Mouse (Mus musculus): ENCODE measurements around the gene Ptk6. TPM values are rescaled to one million over a fixed set of nuclear protein-coding genes. Genes with fewer than 3 reads are reported as not detected.

Ptk6 gene
- total and polyA plus RNA-seq, 3 experiments, result not detected

DNA sequence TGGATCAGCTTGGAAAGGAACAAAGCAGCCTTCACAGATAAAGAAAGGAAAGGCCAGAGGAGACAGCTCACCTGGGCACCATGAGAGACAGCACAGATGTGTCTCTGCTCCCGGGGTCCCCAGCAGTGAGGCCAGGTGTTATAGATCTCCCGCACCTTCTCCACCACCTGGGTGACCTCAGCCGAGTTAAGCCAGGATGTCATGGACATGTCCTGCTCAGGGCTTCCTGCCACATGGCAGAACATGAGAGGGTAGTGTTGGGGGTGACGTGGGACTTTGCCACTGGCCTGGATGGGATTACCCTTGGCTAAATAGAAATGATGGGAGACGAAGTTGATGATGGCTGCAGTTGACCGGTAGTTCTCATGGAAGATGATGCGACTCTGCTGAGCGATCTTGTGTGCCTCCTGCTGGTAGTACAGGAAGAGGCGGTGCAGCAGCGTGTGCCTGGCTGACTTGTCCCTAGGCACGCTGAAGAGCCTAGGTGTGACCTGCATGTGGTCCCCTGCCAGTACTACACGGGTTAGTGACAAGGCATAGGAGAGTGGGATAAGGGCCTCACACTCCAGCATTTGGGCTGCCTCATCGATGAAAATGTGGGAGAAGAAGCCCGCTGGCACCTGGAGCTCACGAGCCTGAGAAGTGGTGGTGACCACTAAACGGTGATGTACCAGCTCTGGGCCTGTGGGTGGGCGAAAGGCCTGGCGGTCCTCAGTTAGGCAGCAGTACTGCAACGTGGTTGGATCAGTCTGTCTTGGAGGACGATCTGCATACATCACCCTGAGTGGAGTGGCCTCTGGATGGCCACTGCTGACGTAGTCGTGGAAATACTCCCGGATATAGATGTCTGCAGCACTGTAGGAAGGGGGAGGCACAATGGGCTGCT lies 33.3 kb upstream of the Ptk6 start:
- Histone ChIP-seq H3K9ac (ENCODE audit: control insufficient read depth, low read depth, low read length, poor library complexity, severe bottlenecking) (no peak overlapping the region), H3K4me1 (ENCODE audit: control insufficient read depth in 1 of 2, insufficient read depth in 2 of 2, low read length in 2 of 2) (peaks cover 0 to 1% of the 10 kb centered on the region in 2 experiments; a peak in 2 of 4 replicates), H3K27me3 (ENCODE audit: control insufficient read depth in 1 of 2, insufficient read depth in 2 of 2, low read length in 2 of 2) (no peaks in the 10 kb centered on the region), H3K27ac (ENCODE audit: control insufficient read depth, low read depth, low read length) (no peak overlapping the region), H3K36me3 (ENCODE audit: control insufficient read depth in 1 of 2, insufficient read depth in 2 of 2, low read length in 2 of 2) (no peaks in the 10 kb centered on the region; a peak in 1 of 4 replicates), H3K79me2 (ENCODE audit: control insufficient read depth, insufficient read depth, low read length, poor library complexity) (no peaks in the 10 kb centered on the region), H3K4me3 (ENCODE audit: control insufficient read depth in 1 of 2, insufficient read depth in 1 of 2, low read depth in 2 of 2, low read length in 2 of 2) (no peak overlapping the region), H3K9me3 (replicated peaks; ENCODE audit: insufficient read depth, low read length) (no peaks in the 10 kb centered on the region)
- no peak for TF ChIP-seq UBTF (IDR thresholded peaks at IDR 0.05; ENCODE audit: borderline replicate concordance, insufficient read depth, low read depth, low read length)
- no peak for TF ChIP-seq JUND (IDR thresholded peaks at IDR 0.05; ENCODE audit: low read depth, low read length)
- TF ChIP-seq E2F4 (IDR thresholded peaks at IDR 0.05; ENCODE audit: borderline replicate concordance, low read depth, low read length), result no peak
- TF ChIP-seq USF1 (IDR thresholded peaks at IDR 0.05; ENCODE audit: low read depth, low read length), result no peak
- no peak for TF ChIP-seq TBP (IDR thresholded peaks at IDR 0.05; ENCODE audit: low read depth, low read length)
- TF ChIP-seq MAX (IDR thresholded peaks at IDR 0.05; ENCODE audit: low read length), result no peak
- no peak for TF ChIP-seq TCF12 (IDR thresholded peaks at IDR 0.05; ENCODE audit: low read depth, low read length)
- TF ChIP-seq MYB (IDR thresholded peaks at IDR 0.05; ENCODE audit: low read depth, low read length), result no peak
- no peak for TF ChIP-seq HCFC1 (IDR thresholded peaks at IDR 0.05; ENCODE audit: low read depth, low read length)
- no peak for TF ChIP-seq ETS1 (IDR thresholded peaks at IDR 0.05; ENCODE audit: low read depth, low read length)
- no peak for TF ChIP-seq KAT2A (conservative IDR thresholded peaks at IDR 0.05; ENCODE audit: low read depth, low read length)
- no peak for TF ChIP-seq MAFK (IDR thresholded peaks at IDR 0.05; ENCODE audit: borderline replicate concordance, low read depth, low read length)
- no peak for TF ChIP-seq BHLHE40 (IDR thresholded peaks at IDR 0.05; ENCODE audit: borderline replicate concordance, low read depth, low read length)
- no peak for TF ChIP-seq GABPA (IDR thresholded peaks at IDR 0.05; ENCODE audit: low read depth, low read length)
- DNase-seq (ENCODE audit: low read depth, low spot score), result no peak

- H3K4me3 ChIP-seq (ENCODE audit: control insufficient read depth in 1 of 2, insufficient read depth in 1 of 2, low read depth in 2 of 2, low read length in 2 of 2), result no peak overlapping the region
- H3K4me1 ChIP-seq (ENCODE audit: control insufficient read depth in 1 of 2, insufficient read depth in 2 of 2, low read length in 2 of 2), result no peaks in the 10 kb centered on the region
- no peaks in the 10 kb centered on the region for H3K27me3 ChIP-seq (ENCODE audit: control insufficient read depth in 1 of 2, insufficient read depth in 2 of 2, low read length in 2 of 2)
- H3K9ac ChIP-seq (ENCODE audit: control insufficient read depth, low read depth, low read length, poor library complexity, severe bottlenecking), result no peak overlapping the region
- no peak for TF ChIP-seq MAZ (IDR thresholded peaks at IDR 0.05; ENCODE audit: low read depth, low read length)
- H3K27ac ChIP-seq (ENCODE audit: control insufficient read depth, low read depth, low read length), result no peak overlapping the region
- H3K9me3 ChIP-seq (replicated peaks; ENCODE audit: insufficient read depth, low read length), result no peaks in the 10 kb centered on the region
- no peaks in the 10 kb centered on the region; a peak in 1 of 4 replicates for H3K36me3 ChIP-seq (ENCODE audit: control insufficient read depth in 1 of 2, insufficient read depth in 2 of 2, low read length in 2 of 2)
- DNase-seq (ENCODE audit: low read depth, low spot score), result no peak
- H3K79me2 ChIP-seq (ENCODE audit: control insufficient read depth, insufficient read depth, low read length, poor library complexity), result no peaks in the 10 kb centered on the region
Observed at GRCm38 (mm10) chr2:181234680-181235079, 32.1 kb upstream of the Ptk6 start.
